8 mouse cellular contexts compared by ENCODE assay signal in the genomic region with DNA sequence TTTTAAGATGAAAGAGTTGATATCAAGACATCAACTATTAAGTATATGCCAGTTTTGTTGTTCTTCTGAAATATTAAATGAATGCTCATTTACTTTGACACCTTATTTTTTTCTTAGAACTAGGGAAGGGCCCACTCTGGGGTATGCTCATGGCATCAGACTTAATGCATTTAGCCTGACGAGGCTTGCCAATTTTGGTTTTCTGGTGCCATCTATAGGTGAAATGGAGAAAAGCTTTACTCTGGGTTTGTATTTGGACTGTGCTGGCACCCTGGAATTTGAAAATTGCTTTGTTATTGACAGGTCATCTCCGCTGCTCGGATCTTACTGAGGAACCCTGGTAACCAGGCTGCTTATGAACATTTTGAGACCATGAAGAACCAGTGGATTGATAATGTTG. TPM values are rescaled to one million over a fixed set of nuclear protein-coding genes. Genes with fewer than 3 reads are reported as not detected.
DNase-seq lines count a peak whose midpoint lies in the region; ATAC-seq and TF ChIP-seq lines count a peak whose summit lies in the region.

No protein-coding gene starts in this region.

- TF ChIP-seq CTCF in G1E (IDR thresholded peaks at IDR 0.05; ENCODE audit: low read depth, low read length) = no peak

- 48% methylated on average over 3 of the region's 3 CpGs for WGBS in intestine, embryonic 15.5 days
- WGBS in intestine, embryonic 16.5 days = 45% methylated on average over 3 of the region's 3 CpGs
- WGBS in lung, embryonic 16.5 days = 41% methylated on average over 3 of the region's 3 CpGs

- ATAC-seq in intestine, embryonic 15.5 days = peak; percentile 41; the same call in 1 of the 2 replicates
- ATAC-seq in intestine, embryonic 16.5 days = no peak
- ATAC-seq in G1E (ENCODE audit: extremely low read depth, insufficient number of reproducible peaks, low FRiP score, poor library complexity, severe bottlenecking) = no peak
- peak; percentile 67 for ATAC-seq in lung, embryonic 16.5 days (ENCODE audit: low read depth)

- H3K27ac ChIP-seq in intestine, embryonic 15.5 days = no peak overlapping the region
- no peak overlapping the region for H3K27ac ChIP-seq in intestine, embryonic 16.5 days (ENCODE audit: low read length)
- no peak overlapping the region for H3K27ac ChIP-seq in lung, embryonic 16.5 days (ENCODE audit: low read length)

- peak; percentile 66 for DNase-seq in 416B (ENCODE audit: low read depth)
- peak; percentile 15 for DNase-seq in G1E (ENCODE audit: low spot score)
- peak; percentile 52 for DNase-seq in embryo, embryonic 10 days (ENCODE audit: low spot score)
- no peak for DNase-seq in urinary bladder, postnatal 4 days (ENCODE audit: low spot score in 2 of 2)
- no peak for DNase-seq in gastrocnemius, postnatal 36 days

- H3K36me3 ChIP-seq in intestine, embryonic 15.5 days = peaks cover 24% of the 10 kb centered on the region
- H3K36me3 ChIP-seq in intestine, embryonic 16.5 days (ENCODE audit: control insufficient read depth, insufficient read depth, low read length) = peaks cover 10% of the 10 kb centered on the region; the same call in 1 of the 2 replicates
- H3K36me3 ChIP-seq in G1E (replicated peaks) = peaks cover 73% of the 10 kb centered on the region
- H3K36me3 ChIP-seq in lung, embryonic 16.5 days (ENCODE audit: control insufficient read depth, insufficient read depth, low read length) = peaks cover 32% of the 10 kb centered on the region

- no peaks in the 10 kb centered on the region for H3K9me3 ChIP-seq in intestine, embryonic 15.5 days
- no peaks in the 10 kb centered on the region for H3K9me3 ChIP-seq in intestine, embryonic 16.5 days (ENCODE audit: control insufficient read depth, low read length)
- no peaks in the 10 kb centered on the region for H3K9me3 ChIP-seq in G1E (replicated peaks)
- H3K9me3 ChIP-seq in lung, embryonic 16.5 days (ENCODE audit: control insufficient read depth, low read length) = no peaks in the 10 kb centered on the region

- intact Hi-C loops in gastrocnemius, postnatal 36 days (cut with DNase I) = no loop called here

- H3K27me3 ChIP-seq in intestine, embryonic 15.5 days (replicated peaks) = no peaks in the 10 kb centered on the region
- H3K27me3 ChIP-seq in intestine, embryonic 16.5 days (replicated peaks; ENCODE audit: control insufficient read depth, insufficient read depth, low read length) = no peaks in the 10 kb centered on the region
- no peaks in the 10 kb centered on the region for H3K27me3 ChIP-seq in G1E (ENCODE audit: insufficient read depth, low read length)
- no peaks in the 10 kb centered on the region for H3K27me3 ChIP-seq in lung, embryonic 16.5 days (ENCODE audit: control insufficient read depth, insufficient read depth, low read depth, low read length)

- no peak overlapping the region for H3K4me2 ChIP-seq in intestine, embryonic 15.5 days (replicated peaks)
- H3K4me2 ChIP-seq in intestine, embryonic 16.5 days (ENCODE audit: low read depth, low read length) = no peak overlapping the region
- no peak overlapping the region for H3K4me2 ChIP-seq in lung, embryonic 16.5 days (ENCODE audit: low read depth, low read length)

- no peaks in the 10 kb centered on the region for H3K4me1 ChIP-seq in intestine, embryonic 15.5 days (replicated peaks)
- H3K4me1 ChIP-seq in intestine, embryonic 16.5 days (ENCODE audit: control insufficient read depth, insufficient read depth, low read length) = no peaks in the 10 kb centered on the region
- no peaks in the 10 kb centered on the region for H3K4me1 ChIP-seq in G1E (ENCODE audit: insufficient read depth, low read depth, low read length)
- H3K4me1 ChIP-seq in lung, embryonic 16.5 days (replicated peaks; ENCODE audit: control insufficient read depth, insufficient read depth, low read length) = no peaks in the 10 kb centered on the region

- no peak overlapping the region for H3K4me3 ChIP-seq in intestine, embryonic 15.5 days (replicated peaks)
- no peak overlapping the region for H3K4me3 ChIP-seq in intestine, embryonic 16.5 days (ENCODE audit: low read length)
- H3K4me3 ChIP-seq in G1E (ENCODE audit: low read depth, low read length) = no peak overlapping the region
- H3K4me3 ChIP-seq in lung, embryonic 16.5 days (ENCODE audit: low read length) = no peak overlapping the region

- H3K9ac ChIP-seq in intestine, embryonic 15.5 days = no peak overlapping the region
- no peak overlapping the region for H3K9ac ChIP-seq in intestine, embryonic 16.5 days (ENCODE audit: low read depth, low read length)
- no peak overlapping the region for H3K9ac ChIP-seq in lung, embryonic 16.5 days (ENCODE audit: low read length)

RNA-seq across cellular contexts. Expression of a gene that starts 33.3 kb away (rescaled TPM):
- polyA plus RNA-seq in intestine, embryonic 15.5 days (2015; fragmentation: Nextera tagmentation; extraction: Ambion mirVana) = 70.2 and 79.0 TPM in 2 replicates
- 82.1 and 93.0 TPM in 2 replicates for polyA plus RNA-seq in intestine, embryonic 16.5 days (2015; fragmentation: Nextera tagmentation; extraction: Ambion mirVana)
- total RNA-seq in G1E (2014; fragmentation: Nextera tagmentation) (117 and 148 TPM in 2 replicates), G1E (2017) (98.7 and 114 TPM in 2 replicates)
- 6.8 and 8.2 TPM in 2 replicates for polyA plus RNA-seq in G1E (2012)
- polyA plus RNA-seq in lung, embryonic 16.5 days (2015; fragmentation: Nextera tagmentation; extraction: Ambion mirVana) = 63.9 and 83.5 TPM in 2 replicates
- total RNA-seq in gastrocnemius, postnatal 36 days (2021) = 10 to 100 TPM; 34.7 to 35.6 TPM

RNA-seq across cellular contexts. Expression of a gene that starts 33.4 kb away (rescaled TPM):
- polyA plus RNA-seq in intestine, embryonic 15.5 days (2015; fragmentation: Nextera tagmentation; extraction: Ambion mirVana) = 215 and 230 TPM in 2 replicates
- 244 and 262 TPM in 2 replicates for polyA plus RNA-seq in intestine, embryonic 16.5 days (2015; fragmentation: Nextera tagmentation; extraction: Ambion mirVana)
- total RNA-seq in G1E (2014; fragmentation: Nextera tagmentation) (457 and 489 TPM in 2 replicates), G1E (2017) (547 and 633 TPM in 2 replicates)
- polyA plus RNA-seq in G1E (2012) = 20.3 and 20.8 TPM in 2 replicates
- 195 TPM in 2 replicates for polyA plus RNA-seq in lung, embryonic 16.5 days (2015; fragmentation: Nextera tagmentation; extraction: Ambion mirVana)
- total RNA-seq in gastrocnemius, postnatal 36 days (2021) = 100 to 1,000 TPM in 1 of 2 experiments, 10 to 100 TPM in 1; 94.0 to 111 TPM

Comparison
In these comparisons a context has a peak if more than half of its experiments do, and no peak if none do; other contexts are left out.
1. ATAC-seq: peak in intestine, embryonic 15.5 days (single experiment) and lung, embryonic 16.5 days (single experiment); none in intestine, embryonic 16.5 days (single experiment) and G1E (single experiment).
2. DNase-seq: peak in 416B (single experiment), G1E (single experiment) and embryo, embryonic 10 days (single experiment); none in urinary bladder, postnatal 4 days (0 of 2) and gastrocnemius, postnatal 36 days (0 of 2).